Mouse (Mus musculus) c-Kit-positive CD71-positive TER-119-positive erythroid progenitor cells, embryonic 14.5 days (primary cell): ENCODE measurements around the gene Brap.

Experiments
- DNase-seq: peaks from one replicate; pipeline ENCODE4 v3.0.0-alpha.2; 2013; ENCODE audit warnings: low spot score

Gene Brap

DNA sequence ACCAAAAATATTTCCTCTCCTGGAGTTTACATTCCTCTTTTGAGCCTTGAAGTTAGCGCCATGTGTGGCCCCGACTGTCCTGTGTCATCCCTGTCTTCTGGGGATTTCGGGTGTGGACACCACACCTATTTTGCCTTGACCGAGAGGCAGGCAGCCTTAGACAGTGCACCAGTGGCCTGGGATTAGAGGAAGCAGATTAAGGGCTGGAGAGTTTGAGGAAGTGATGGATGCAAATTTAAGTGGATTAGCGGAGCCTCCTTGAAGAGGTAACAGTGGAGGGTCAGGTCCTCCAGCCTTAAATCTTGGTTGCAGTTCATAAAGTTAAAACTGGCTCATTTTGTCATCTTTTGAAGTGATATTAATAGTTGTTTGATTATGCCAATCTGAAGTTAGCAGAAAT lies 58.1 kb downstream of the Brap start:
- no peak for DNase-seq

DNA sequence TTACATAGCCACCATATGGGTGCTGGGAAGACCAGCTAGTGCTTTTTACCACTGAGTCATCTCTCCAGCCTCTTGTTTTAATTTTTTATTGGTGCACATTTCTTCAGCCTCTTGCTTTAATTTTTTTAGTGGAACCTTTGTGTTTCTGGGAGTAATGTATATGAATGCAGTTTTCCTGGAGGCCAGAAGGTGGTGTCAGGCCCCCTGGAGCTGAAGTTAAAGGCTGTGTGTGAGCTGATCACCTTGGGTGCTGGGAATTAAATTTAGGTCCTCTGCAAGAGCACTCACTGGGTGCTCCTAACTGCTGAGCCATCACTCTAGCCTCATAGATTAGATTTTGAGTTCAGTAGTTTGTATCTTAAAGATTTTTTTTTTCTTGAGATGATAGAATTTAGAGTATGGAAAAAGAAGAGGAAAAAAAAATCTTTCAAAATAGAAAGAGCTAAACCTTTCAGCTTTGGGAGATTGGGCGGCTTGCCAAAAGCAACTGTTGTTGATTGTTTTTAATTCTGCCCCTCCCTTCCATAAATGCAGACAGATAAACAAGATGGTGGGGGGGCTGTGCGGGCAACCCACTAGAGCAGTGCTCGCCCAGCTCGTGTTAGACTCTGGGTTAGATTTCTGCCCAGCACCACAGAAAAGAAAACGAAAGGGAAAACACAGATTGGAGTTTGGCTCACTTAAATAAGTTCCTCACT lies 60.7 kb downstream of the Brap start:
- DNase-seq, result no peak

- DNase-seq, result no peak
Observed at GRCm38 (mm10) chr5:121721841-121722240, 61.5 kb downstream of the Brap start.

GRCm38 (mm10) chr5:121724678-121725077 lies 64.3 kb downstream of the Brap start:
- DNase-seq, result no peak

DNA sequence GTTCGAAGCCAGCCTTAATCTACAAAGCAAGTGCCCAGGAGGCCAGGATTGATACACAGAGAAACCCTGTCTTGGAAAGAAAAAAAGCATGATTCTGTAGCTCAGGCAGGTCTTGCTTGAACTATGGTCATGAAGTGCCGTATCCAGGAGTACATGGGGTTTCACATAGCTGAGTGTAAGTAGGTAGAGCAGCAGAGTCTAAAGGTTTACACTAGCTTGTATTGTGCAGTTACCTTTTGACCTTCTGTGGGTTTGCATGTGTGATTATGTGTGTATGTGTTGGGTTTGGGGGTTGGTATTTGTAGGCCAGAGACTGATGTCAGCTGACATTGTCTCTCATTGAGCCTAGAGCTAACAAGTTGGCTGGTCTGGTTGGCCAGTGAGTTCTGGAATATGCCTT lies 69.7 kb downstream of the Brap start:
- no peak for DNase-seq

DNA sequence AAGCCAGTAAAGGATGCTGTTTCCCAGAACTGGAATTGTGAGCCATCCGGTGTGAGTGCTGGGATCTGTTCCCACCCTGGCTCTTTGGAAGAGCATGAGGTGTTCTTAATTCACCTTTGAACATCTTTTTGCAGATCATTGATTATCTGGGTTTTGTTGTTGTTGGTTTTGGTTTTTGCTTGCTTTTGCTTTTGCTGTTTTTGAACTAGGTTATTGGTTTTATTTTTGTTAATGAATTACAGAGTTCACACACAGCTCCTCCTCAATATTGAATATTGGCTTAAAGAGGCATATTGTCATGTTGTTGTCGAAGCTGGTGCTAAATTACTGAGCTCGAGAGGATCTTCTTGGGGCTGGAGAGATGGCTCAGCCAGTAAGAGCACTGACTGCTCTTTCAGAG lies 76.3 kb downstream of the Brap start:
- DNase-seq, result no peak
